Mouse (Mus musculus) heart, adult 18-20 months (tissue): ENCODE results near the gene AC131692.1. TPM values are rescaled to one million over a fixed set of nuclear protein-coding genes. Genes with fewer than 3 reads are reported as not detected.
A peak's percentile ranks its signal among the peaks of the same experiment; 100 is the strongest.

Experiments used
- DNase-seq, 2 experiments: peaks; one replicate each; pipeline ENCODE4 v3.0.0; 2021 to 2022; ENCODE audit warnings: mixed read lengths in 1 of 2
- long read RNA-seq, 2 experiments: library from polyadenylated mRNA; stranded (forward); transcript quantifications; one replicate each; pipeline ENCODE4 v2.0.0; 2021
- total RNA-seq, 2 experiments: library from RNA; stranded (reverse); gene quantifications; 2 replicates each; pipeline ENCODE4 v1.2.3; 2021

The AC131692.1 gene
- not detected for total RNA-seq
- long read RNA-seq, experiment 1 = 0 reads
- long read RNA-seq, experiment 2 = 0 reads

- DNase-seq = no peak
These were observed at the start of gene AC131692.1 for GRCm38 (mm10) chr19:6094119-6094518. TSS of gene AC131692.1 (plus strand) at chr19:6094419.

- DNase-seq = no peak
These were observed 48.6 kb upstream of the AC131692.1 start for GRCm38 (mm10) chr19:6045366-6046293.

DNA sequence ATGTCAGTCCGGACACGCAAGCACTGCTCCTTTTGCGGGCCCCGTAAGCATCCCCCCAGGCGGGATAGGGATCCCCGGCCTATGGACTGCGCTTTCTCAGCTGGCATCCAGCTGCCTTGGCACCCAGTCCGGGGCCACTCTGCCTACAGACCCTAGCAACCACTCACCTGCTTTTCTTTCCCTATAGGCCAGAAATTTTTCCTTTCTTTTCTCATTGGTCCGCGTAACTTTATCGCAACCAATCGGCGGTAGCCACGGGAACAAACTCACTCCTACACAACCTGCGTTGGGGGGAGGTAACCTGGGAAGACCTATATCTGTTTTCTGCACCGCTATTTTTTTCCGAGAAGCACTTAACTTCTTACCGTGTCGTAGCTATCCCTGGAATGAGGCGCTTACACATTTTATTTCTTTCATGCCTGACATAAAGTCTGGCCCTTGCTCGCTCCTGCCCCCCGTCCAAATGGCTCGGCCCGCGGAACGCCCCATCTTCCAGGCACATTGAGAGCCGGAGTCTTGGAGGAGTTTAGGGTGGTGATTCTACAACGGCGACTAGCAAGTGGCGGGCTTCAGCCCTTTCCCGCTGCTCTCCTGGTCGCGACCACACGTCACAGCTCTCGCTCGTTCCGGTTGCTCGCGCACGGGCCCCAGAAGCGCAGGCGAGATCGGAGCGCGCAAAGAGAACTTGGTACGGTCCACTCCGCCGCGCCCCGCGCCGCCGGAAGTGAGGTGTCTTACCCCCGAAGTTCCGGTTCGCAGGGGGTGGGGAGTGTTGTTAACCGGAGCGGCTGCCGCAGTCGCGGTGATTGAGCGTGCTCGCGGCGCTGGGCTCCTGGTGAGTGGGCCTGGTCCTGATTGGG lies 47.7 kb upstream of the AC131692.1 start, which contains the start of gene Syvn1:
TSS of gene Syvn1 (plus strand) at position 283 of the 860 bp plus-strand sequence.
- peak; percentile 95 to 96 for DNase-seq

- peak in 1 of 2 experiments; percentile 29 for DNase-seq
These were observed 46.9 kb upstream of the AC131692.1 start for GRCm38 (mm10) chr19:6047154-6047898.

DNA sequence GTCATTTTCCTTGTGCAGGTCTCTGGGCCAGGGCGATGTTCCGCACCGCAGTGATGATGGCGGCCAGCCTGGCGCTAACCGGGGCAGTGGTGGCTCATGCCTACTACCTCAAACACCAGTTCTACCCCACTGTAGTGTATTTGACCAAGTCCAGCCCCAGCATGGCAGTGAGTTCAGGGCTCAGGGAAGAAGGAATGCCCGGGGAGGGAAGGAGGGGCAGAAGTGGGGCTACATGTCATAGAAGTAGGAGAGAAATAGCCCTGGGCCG lies 46.4 kb upstream of the AC131692.1 start:
- DNase-seq = peak in 1 of 2 experiments; percentile 6

DNA sequence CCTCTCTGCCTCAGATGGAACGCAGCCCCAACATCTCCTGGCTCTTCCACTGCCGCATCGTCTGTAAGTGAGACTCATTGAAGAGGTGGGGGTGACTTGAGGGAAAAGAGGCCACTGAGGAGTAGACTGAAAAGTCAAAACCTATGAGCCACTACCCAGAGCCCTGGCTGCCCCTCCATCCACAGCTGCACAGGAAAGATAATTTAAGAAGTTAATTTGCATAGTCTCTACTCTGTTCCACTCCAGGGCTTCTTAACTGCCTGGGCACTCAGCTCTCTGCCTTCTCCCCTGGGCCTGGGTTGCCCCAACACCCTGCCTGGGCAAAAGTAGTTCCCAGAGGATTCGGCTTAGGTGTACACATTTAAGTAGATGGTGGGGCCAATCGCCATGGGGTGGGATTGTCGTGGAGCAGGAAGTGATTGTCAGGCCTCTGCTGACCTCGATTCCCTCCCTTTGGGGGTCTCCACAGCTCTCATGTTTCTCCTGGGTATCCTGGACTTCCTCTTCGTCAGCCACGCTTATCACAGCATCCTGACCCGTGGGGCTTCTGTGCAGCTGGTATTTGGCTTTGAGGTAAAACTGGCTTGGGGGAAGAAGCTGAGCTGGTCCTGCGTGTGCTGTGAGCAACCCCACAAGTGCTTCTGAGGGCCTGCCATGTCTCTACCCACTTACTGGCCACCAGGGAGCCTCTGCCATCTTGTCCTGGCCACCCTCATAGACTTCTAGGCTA lies 45.4 kb upstream of the AC131692.1 start:
- DNase-seq = peak in 1 of 2 experiments; percentile 7

GRCm38 (mm10) chr19:6052516-6052915 lies 41.7 kb upstream of the AC131692.1 start:
- DNase-seq = peak in 1 of 2 experiments; percentile 7

DNA sequence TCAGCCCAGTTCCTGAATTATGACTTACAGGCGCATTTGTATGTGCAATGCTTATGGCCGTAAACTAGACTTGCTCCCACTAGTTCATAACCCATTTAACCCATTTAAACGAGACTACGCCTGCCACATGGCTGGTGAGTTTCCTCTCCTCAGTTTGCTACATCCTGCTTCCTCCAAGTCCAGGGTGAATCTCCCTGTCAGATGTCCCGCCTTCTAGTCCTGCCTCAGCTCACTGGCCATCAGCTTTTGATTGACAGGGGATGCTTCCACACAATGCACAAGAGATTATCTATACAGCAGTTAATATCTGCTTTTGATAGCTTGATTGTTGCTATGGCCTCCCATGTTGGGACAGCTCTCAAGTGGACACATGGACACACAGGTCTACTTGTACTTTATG lies 39.9 kb upstream of the AC131692.1 start:
- DNase-seq = peak in 1 of 2 experiments; percentile 6

DNA sequence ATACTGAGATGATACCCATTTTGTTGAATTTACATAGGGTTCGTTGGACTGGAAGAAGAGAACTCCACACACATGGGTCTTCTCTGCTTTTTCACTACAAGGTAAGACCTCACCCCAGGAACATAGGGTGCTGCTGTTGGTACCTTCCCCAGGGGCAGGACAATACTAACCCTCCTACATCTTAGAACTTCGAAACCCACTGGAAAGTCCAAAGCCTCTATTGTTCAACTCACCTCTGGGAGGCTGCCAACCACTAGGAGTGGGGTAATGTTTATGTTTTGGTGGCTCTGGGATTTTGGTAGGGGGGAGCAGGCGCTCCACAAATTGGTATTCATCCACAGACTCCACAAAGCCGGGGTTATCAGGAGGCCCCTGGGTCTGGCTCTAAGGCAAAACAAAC lies 37.5 kb upstream of the AC131692.1 start:
- no peak for DNase-seq

DNA sequence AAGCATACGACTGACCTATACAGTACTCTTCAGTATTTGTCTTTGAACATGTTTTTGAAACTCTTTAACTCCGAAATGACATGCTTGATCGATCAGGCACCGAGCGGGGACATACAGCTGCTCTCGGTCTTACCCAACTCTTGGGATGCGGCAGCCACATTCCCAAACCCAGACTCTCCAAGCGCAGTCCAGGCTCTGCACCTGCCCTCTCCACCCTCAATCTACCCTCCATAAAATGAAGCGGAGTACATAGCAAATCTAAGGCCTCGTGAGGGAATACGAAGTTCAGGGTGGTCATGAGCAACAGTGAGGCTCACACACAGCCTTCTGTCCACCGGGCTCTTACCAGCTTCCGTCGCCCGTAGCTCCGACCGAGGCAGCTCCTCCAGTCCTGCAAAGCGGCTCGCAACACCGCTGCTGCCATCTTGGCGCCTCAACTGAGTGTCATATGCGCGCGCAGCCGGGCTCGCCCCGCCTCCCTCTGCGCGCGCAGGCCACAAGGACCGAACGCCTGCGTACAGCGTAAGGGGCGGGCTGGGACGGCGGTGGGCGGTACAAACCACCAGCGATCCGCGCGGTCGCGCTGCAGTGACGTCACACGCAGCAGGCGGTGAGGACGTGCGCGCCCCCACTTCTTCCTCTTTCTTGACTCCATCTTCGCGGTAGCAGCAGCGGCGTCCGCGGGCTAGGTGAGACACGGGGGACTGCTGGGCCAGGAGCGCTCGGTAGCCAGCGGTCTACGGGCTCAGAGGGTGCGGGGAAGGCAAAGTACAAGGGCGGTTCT lies 36.7 kb upstream of the AC131692.1 start, which contains the start of the genes Mrpl49 and Fau:
TSS of gene Mrpl49 (minus strand) at position 473 of the 784 bp plus-strand sequence.
TSS of gene Fau (plus strand) at position 532 of the 784 bp plus-strand sequence.
- DNase-seq = peak; percentile 99

DNA sequence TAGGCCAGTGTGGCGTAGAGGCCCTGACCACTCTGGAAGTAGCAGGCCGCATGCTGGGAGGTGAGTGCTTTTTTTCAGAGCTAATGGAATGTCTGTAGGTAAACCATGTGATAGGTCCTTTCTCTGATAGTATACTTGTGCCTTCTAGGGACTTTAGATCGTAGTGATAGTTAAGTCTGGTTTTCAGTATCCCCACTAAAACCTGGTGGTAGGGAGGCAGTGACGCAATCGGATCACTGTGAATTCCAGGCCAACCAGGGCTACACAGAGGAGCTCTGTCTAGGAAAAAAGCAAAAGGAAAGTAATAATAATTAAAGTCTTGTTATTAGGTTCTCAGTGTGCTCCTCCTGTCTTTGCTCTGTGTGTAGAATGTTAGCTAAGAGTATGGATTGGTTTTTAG lies 35.7 kb upstream of the AC131692.1 start:
- DNase-seq = no peak

- no peak for DNase-seq
These were observed 35.3 kb upstream of the AC131692.1 start for GRCm38 (mm10) chr19:6058966-6059365.

- peak; percentile 97 for DNase-seq
These were observed 33.1 kb upstream of the AC131692.1 start, which contains the start of gene Znhit2 for GRCm38 (mm10) chr19:6061021-6061533. TSS of gene Znhit2 (plus strand) at chr19:6061192.

GRCm38 (mm10) chr19:6061641-6062302 lies 32.4 kb upstream of the AC131692.1 start:
- no peak for DNase-seq

DNA sequence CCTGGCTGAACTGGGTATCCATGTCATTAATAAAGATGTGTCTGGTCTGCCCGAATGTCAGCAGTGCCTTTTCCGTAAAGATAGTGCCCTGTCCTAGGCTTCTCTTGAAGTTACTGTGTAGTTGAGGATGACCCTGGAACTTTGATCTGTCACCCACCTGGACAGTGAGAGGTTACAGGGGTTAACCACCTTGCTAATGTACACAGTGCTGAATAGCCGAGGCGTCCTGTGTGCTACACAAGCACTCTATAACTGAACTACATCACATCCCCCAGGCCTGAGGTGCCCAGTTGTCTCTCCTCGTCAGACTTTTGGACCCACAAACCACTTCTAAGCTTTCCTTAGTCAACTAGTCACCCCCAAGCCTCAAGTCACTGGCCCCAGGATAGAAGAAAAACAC lies 31.8 kb upstream of the AC131692.1 start:
- no peak for DNase-seq

DNA sequence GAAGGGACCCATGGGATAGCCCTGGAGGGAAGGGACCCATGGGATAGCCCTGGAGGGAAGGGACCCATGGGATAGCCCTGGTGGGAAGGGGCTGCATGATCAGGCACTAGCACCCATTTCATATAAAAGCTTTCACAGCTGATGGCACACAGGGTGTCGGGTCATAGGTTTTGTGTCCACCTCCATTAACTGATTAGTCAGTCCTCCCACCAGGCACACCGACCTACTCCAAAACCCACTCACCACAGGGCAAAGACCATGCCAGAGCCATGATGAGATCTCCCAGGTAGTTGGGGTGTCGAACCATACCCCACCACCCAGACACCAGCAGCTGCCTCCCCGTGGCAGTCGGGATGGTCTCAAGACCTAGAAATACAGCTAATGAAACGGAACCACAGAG lies 31.1 kb upstream of the AC131692.1 start:
- no peak for DNase-seq

- no peak for DNase-seq
These were observed 27.6 kb upstream of the AC131692.1 start for GRCm38 (mm10) chr19:6066571-6066970.

DNA sequence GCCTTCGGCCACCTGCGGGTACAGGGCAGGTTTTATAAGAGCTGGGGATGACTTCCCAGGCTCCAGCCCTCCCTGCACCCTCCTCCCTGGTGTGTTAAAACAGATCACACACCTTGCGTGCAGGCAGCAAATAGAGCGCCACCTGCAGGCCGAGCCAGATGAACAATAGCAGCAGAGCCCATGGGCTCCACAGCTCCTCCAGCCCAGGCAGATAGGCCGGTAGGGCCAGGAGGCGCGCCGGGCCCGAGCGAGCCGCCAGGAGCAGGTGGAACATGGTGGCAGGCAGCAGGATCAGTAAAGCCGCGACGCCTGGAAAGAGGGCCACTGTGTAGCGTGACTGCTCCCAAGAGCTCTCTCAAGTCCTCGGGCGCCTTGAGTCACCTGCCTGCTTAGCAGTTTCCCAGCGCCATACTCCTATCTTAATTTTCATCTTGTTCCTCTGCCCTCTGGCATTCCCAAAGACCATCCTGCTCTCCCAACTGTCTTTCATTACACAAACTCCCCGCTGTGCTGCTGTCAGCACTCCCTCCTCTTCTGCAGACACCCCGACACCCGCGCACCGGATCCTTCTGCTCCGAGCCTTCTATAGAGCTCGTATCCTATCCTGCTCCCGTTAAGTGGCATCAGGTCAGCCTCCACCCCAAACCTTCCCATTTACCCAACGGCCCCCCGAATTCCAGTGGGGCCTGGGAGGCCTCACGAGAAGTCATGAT lies 27.1 kb upstream of the AC131692.1 start:
- peak; percentile 70 to 80 for DNase-seq
